Comparison of ENCODE assay signal across 8 mouse cellular contexts in genomic region chr13:19394798-19395687, GRCm38 (mm10). TPM values are rescaled to one million over a fixed set of nuclear protein-coding genes. Genes with fewer than 3 reads are reported as not detected.
DNase-seq lines count a peak whose midpoint lies in the region; ATAC-seq and TF ChIP-seq lines count a peak whose summit lies in the region.

No protein-coding gene starts in this region.

- peak overlapping the region; percentile 9 for H3ac ChIP-seq in myocyte (ENCODE audit: control insufficient read depth, insufficient read length)

- H3K4me2 ChIP-seq in myocyte (ENCODE audit: low read depth): peak overlapping the region; percentile 68

- peak overlapping the region; percentile 75 for H3K4me3 ChIP-seq in layer of hippocampus, adult 2 months
- H3K4me3 ChIP-seq in myocyte: peak overlapping the region; percentile 58

- peaks cover 8% of the 10 kb centered on the region for H3K79me2 ChIP-seq in myocyte (ENCODE audit: control insufficient read depth, insufficient read depth)

- DNase-seq in layer of hippocampus, adult 2 months (ENCODE audit: low spot score in 2 of 2): no peak
- DNase-seq in layer of hippocampus, adult 11-12 months (ENCODE audit: low spot score): no peak
- no peak for DNase-seq in adrenal gland, postnatal 10 days
- no peak for DNase-seq in T-cell, adult 2 months (ENCODE audit: low spot score)
- DNase-seq in spleen, postnatal 10 days (ENCODE audit: low spot score in 2 of 2): no peak

- TF ChIP-seq POLR2A in myocyte (IDR thresholded peaks at IDR 0.05; ENCODE audit: insufficient read length, low read depth): no peak

- no peaks in the 10 kb centered on the region for H3K27me3 ChIP-seq in myocyte (ENCODE audit: control insufficient read depth, insufficient read depth, insufficient read length)

- H3K27ac ChIP-seq in layer of hippocampus, adult 2 months: peak overlapping the region; percentile 99

- peaks cover 4% of the 10 kb centered on the region for H3K36me3 ChIP-seq in myocyte (ENCODE audit: control insufficient read depth, insufficient read depth)

- no peak for TF ChIP-seq CTCF in layer of hippocampus, adult 2 months (conservative IDR thresholded peaks at IDR 0.05)

- ATAC-seq in common myeloid progenitor, adult 5-6 weeks (replicated peaks; ENCODE audit: low read depth, poor library complexity, severe bottlenecking): peak; percentile 37
- peak; percentile 23 for ATAC-seq in inflammation-experienced regulatory T-cells, adult 6 months

TF ChIP-seq in myocyte, 11 proteins besides CTCF, POLR2A, EP300 and RAD21:
- peak in 1 of 3 experiments; percentile 15 for TF ChIP-seq MYOG (IDR thresholded peaks at IDR 0.05; ENCODE audit: control insufficient read depth in 1 of 3, insufficient read depth in 1 of 3, insufficient read length in 2 of 3, low read depth in 2 of 3)
- peak in 1 of 3 experiments; percentile 38 for TF ChIP-seq MYOD1 (IDR thresholded peaks at IDR 0.05; ENCODE audit: control insufficient read depth in 1 of 3, insufficient read length in 2 of 3, low read depth in 2 of 3)
- TF ChIP-seq E2F4 (IDR thresholded peaks at IDR 0.05; ENCODE audit: insufficient read depth): no peak
- no peak for TF ChIP-seq TCF3 (IDR thresholded peaks at IDR 0.05; ENCODE audit: insufficient read length, low read depth)

RNA-seq across cellular contexts. Expression of gene Stard3nl, which starts 0.6 kb away (rescaled TPM):
- 10 to 100 TPM; 59.9 to 64.9 TPM for total RNA-seq in layer of hippocampus, adult 2 months (2021)
- total RNA-seq in common myeloid progenitor, adult 5-6 weeks (2017): 17.1 and 26.3 TPM in 2 replicates
- polyA plus RNA-seq in inflammation-experienced regulatory T-cells, adult 6 months (2017; shearing (Covaris generic)): 10 to 100 TPM; 46.1 to 97.6 (median 51.4) TPM
- 25.7 TPM for polyA plus RNA-seq in myocyte (2012; fragmentation: generic; extraction: Trizol)
- 10 to 100 TPM; 24.3 to 34.2 TPM for total RNA-seq in adrenal gland, postnatal 10 days (2021)
